Mouse (Mus musculus): ENCODE data around the gene Tceal7.

- TF ChIP-seq CTCF (IDR thresholded peaks at IDR 0.05; ENCODE audit: insufficient read depth, low read length) (no peak), POLR2A (IDR thresholded peaks at IDR 0.05; ENCODE audit: borderline replicate concordance, extremely low read depth, low read depth, low read length) (peak; percentile 83; the same call in 1 of the 2 replicates)
Observed at GRCm38 (mm10) chrX:136244574-136245229, 30.1 kb downstream of the Tceal7 start, which contains the start of gene Tceal9.

All from lung, adult 2 months (tissue).